Mouse (Mus musculus): Measurements from ENCODE around the gene Aifm2. TPM values are rescaled to one million over a fixed set of nuclear protein-coding genes. Genes with fewer than 3 reads are reported as not detected.

Aifm2 gene
- 11.5 and 13.0 TPM in 2 replicates for total RNA-seq (2014; rRNA removed)
- polyA plus RNA-seq (2015; fragmentation: Nextera tagmentation; extraction: Ambion mirVana), result 8.4 and 11.7 TPM in 2 replicates

DNA sequence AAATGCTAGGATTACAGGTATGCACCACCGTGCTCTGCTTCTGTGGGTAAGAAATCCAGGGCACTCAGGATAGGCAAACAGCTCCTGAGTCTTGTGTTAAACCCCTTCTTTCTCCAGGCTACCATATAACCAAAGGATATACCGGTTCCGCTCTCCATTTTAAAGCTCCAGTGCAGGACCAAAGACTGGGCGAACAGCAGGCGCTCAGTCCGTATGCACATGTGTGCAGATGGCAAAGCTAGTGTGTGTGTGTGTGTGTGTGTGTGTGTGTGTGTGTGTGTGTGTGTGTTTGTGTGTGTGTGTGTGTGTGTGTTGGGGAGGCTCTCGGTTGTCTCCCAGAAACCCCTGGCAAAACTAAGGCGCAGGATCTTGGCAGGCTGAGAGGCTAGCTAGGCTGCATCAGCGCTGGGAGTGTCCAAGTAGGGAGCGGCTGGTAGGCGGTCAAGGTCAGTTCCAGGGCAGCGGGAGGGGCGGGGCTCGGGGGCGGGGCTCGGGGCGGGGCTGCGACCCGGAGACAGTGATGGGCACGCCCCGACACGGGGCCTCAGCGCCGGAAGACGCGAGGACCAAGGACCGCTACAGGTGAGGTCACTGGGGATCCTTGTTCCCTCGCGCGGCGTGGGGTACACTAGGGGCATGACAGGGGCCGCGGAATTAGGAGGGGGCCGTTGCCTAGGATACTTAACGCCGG, at the start of gene Aifm2:
Aifm2 (plus strand) TSS at position 493 of the 691 bp plus-strand sequence.
- Histone ChIP-seq H3K9me3 (ENCODE audit: low read length) (no peaks in the 10 kb centered on the region), H3K36me3 (ENCODE audit: insufficient read depth) (no peaks in the 10 kb centered on the region), H3K4me2 (ENCODE audit: low read depth) (peak within 1 kb of the TSS; percentile 83), H3K4me1 (ENCODE audit: insufficient read depth) (no peaks in the 10 kb centered on the region), H3K27me3 (ENCODE audit: insufficient read depth, low read length) (no peaks in the 10 kb centered on the region), H3K9ac (peak within 1 kb of the TSS; percentile 51), H3K27ac (ENCODE audit: low read depth, low read length) (no peak within 1 kb of the TSS), H3K4me3 (ENCODE audit: low read depth, low read length) (peak within 1 kb of the TSS; percentile 47)
- DNase-seq (no peak), ATAC-seq (peak; percentile 71)
- TF ChIP-seq CTCF (IDR thresholded peaks at IDR 0.05; ENCODE audit: low read depth), result no peak
- 13% methylated on average over 34 of the region's 36 CpGs for WGBS

DNA sequence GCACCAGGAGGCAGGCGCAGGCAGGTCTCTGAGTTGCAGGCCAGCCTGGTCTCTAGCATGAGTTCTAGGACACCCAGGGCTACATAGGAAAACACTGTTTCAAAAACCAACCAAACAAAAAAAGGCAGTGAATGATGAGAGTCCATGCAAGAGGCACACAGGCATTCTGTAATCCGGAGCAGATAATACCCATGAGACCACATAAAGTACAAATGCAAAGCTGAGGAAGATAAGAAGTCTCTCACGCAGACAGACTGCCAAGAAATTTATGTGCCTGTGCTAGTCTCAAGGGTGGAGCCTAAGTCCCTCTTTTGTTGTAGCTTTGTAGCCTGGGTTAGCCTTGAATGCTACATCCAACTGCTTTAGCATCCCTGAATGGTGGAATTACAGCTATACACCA, 49.4 kb upstream of the Aifm2 start:
- H3K4me1 ChIP-seq (ENCODE audit: insufficient read depth), result no peaks in the 10 kb centered on the region
- no peak overlapping the region for H3K4me3 ChIP-seq (ENCODE audit: low read depth, low read length)
- no peak overlapping the region for H3K9ac ChIP-seq
- H3K27me3 ChIP-seq (ENCODE audit: insufficient read depth, low read length), result no peaks in the 10 kb centered on the region
- ATAC-seq (no peak), DNase-seq (no peak)
- peaks cover 74% of the 10 kb centered on the region for H3K36me3 ChIP-seq (ENCODE audit: insufficient read depth)
- TF ChIP-seq CTCF (IDR thresholded peaks at IDR 0.05; ENCODE audit: low read depth), result no peak
- no peak overlapping the region for H3K27ac ChIP-seq (ENCODE audit: low read depth, low read length)
- 100% methylated on average over 3 of the region's 3 CpGs for WGBS
- H3K4me2 ChIP-seq (ENCODE audit: low read depth), result no peak overlapping the region
- H3K9me3 ChIP-seq (ENCODE audit: low read length), result no peaks in the 10 kb centered on the region

DNA sequence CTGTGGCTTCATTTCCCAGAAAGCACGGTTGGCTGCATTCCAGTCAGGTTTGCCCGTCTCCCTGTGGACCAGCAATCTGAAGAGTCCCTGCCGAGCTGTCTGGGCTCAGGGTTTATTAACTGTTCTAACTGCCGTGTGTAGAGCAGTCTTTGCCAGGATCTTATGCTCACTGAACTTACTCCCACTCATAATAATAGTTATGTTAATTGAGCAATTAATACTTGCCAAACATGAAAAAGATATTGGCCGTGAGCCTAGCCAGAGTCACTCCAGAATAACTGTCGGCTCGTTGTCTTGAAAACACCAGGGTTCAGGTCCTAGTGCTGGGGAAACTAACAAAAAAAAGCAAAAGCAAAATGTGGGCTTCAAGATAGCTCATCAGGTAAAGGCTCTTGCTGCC, 45.8 kb upstream of the Aifm2 start:
- 26% methylated on average over 7 of the region's 7 CpGs for WGBS
- TF ChIP-seq CTCF (IDR thresholded peaks at IDR 0.05; ENCODE audit: low read depth), result no peak
- Histone ChIP-seq H3K9me3 (ENCODE audit: low read length) (no peaks in the 10 kb centered on the region), H3K4me3 (ENCODE audit: low read depth, low read length) (no peak overlapping the region), H3K27ac (ENCODE audit: low read depth, low read length) (no peak overlapping the region), H3K36me3 (ENCODE audit: insufficient read depth) (peaks cover 82% of the 10 kb centered on the region), H3K27me3 (ENCODE audit: insufficient read depth, low read length) (no peaks in the 10 kb centered on the region), H3K4me2 (ENCODE audit: low read depth) (no peak overlapping the region), H3K4me1 (ENCODE audit: insufficient read depth) (no peaks in the 10 kb centered on the region), H3K9ac (no peak overlapping the region)
- DNase-seq (no peak), ATAC-seq (peak; percentile 14; the same call in 1 of the 2 replicates)

DNA sequence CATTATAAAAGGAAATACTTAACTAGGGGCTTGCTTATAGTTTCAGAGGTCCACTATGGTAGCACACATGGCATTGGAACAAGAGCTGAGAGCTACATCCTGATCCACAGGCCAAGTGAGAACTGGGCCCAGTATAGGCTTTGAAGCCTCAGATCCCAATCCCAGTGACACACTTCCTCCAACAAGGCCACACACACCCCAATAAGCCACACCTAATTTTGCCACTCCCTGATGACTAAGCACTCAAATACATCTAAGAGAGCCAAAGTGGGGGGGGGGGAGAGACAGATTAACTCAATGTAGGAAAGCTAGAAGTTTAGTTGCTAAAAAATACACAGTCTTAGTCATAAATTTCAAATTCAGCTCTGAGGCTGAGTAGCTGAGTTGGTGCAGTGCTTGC, 45.2 kb upstream of the Aifm2 start:
- no peak for TF ChIP-seq CTCF (IDR thresholded peaks at IDR 0.05; ENCODE audit: low read depth)
- H3K9ac ChIP-seq, result no peak overlapping the region
- H3K4me1 ChIP-seq (ENCODE audit: insufficient read depth), result no peaks in the 10 kb centered on the region
- no peak overlapping the region for H3K4me3 ChIP-seq (ENCODE audit: low read depth, low read length)
- DNase-seq (no peak), ATAC-seq (no peak)
- H3K9me3 ChIP-seq (ENCODE audit: low read length), result no peaks in the 10 kb centered on the region
- H3K4me2 ChIP-seq (ENCODE audit: low read depth), result no peak overlapping the region
- H3K36me3 ChIP-seq (ENCODE audit: insufficient read depth), result peaks cover 82% of the 10 kb centered on the region
- no peaks in the 10 kb centered on the region for H3K27me3 ChIP-seq (ENCODE audit: insufficient read depth, low read length)
- H3K27ac ChIP-seq (ENCODE audit: low read depth, low read length), result no peak overlapping the region

DNA sequence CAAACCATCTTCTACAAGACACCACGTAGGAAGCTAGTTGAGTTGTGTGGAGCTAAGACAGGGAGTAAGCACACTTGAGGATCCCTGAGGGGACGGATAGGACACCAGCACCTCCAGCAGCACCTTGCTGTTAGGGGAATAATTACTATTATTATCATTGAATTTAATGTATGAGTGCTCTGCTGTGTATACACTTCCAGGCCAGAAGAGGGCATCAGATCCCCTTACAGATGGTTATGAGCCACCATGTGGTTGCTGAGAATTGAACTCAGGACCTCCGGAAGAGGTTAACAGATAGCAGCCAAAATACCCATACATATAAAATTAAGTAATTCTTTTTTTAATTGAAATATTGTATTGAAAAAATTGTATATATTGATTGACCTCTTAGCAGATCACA, 44.3 kb upstream of the Aifm2 start:
- no peak for DNase-seq
- no peaks in the 10 kb centered on the region for H3K4me1 ChIP-seq (ENCODE audit: insufficient read depth)

DNA sequence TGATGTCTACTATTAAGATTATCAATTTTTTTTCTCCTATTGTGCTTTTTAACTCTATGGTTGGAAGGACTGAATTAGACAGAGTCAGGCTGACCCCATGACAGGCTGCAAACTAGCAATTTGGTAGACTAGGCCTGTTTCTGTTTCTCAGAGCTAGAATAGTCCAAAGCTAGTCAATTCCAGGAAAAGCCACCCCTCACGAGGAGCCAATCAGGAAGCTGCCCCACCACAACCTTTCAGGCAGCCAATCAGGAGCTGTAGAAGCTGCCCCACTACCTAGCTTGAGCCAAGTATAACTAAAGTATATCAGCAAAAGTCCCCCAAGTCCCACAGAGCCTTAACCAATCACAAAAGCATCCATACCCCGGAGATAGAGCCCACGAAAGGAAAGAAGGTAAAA, 39.1 kb upstream of the Aifm2 start:
- Histone ChIP-seq H3K9ac (no peak overlapping the region), H3K27ac (ENCODE audit: low read depth, low read length) (no peak overlapping the region), H3K4me1 (ENCODE audit: insufficient read depth) (peaks cover 2% of the 10 kb centered on the region; the same call in 1 of the 2 replicates), H3K4me3 (ENCODE audit: low read depth, low read length) (no peak overlapping the region), H3K4me2 (ENCODE audit: low read depth) (no peak overlapping the region), H3K36me3 (ENCODE audit: insufficient read depth) (peaks cover 45% of the 10 kb centered on the region), H3K27me3 (ENCODE audit: insufficient read depth, low read length) (no peaks in the 10 kb centered on the region), H3K9me3 (ENCODE audit: low read length) (no peaks in the 10 kb centered on the region)
- no peak for TF ChIP-seq CTCF (IDR thresholded peaks at IDR 0.05; ENCODE audit: low read depth)
- ATAC-seq (no peak), DNase-seq (no peak)
- 83% methylated on average over 3 of the region's 3 CpGs for WGBS

More for the DNA sequence above, 44.3 kb upstream of the Aifm2 start:
- H3K27me3 ChIP-seq (ENCODE audit: insufficient read depth, low read length), result no peaks in the 10 kb centered on the region
- H3K36me3 ChIP-seq (ENCODE audit: insufficient read depth), result peaks cover 82% of the 10 kb centered on the region
- no peak overlapping the region for H3K4me3 ChIP-seq (ENCODE audit: low read depth, low read length)
- TF ChIP-seq CTCF (IDR thresholded peaks at IDR 0.05; ENCODE audit: low read depth), result peak; percentile 36
- no peaks in the 10 kb centered on the region for H3K9me3 ChIP-seq (ENCODE audit: low read length)
- H3K9ac ChIP-seq, result no peak overlapping the region
- 97% methylated on average over 3 of the region's 3 CpGs for WGBS
- no peak overlapping the region for H3K27ac ChIP-seq (ENCODE audit: low read depth, low read length)
- H3K4me2 ChIP-seq (ENCODE audit: low read depth), result no peak overlapping the region
- no peak for ATAC-seq

DNA sequence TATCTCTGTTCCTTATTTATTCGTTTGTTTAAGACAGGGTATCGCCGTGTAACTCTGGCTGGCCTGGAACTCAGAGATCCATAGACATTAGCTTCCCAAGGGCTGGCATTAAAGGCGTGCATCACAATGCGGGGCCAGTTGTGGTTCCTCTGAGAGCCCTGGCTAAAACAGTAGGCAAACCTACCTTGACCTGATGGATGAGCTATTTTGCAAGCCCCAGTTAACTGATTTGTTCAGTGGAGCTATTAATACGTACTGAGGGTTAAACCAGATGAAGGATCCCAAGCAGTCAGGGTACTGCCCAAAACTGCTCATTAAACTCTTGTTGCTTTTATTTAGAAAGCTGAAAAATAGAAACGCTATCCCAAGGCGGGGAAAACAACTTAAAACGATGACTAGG, 35.5 kb upstream of the Aifm2 start:
- ATAC-seq, result peak; percentile 1; the same call in 1 of the 2 replicates
- Histone ChIP-seq H3K4me2 (ENCODE audit: low read depth) (peak overlapping the region; percentile 74), H3K4me1 (ENCODE audit: insufficient read depth) (peaks cover 7% of the 10 kb centered on the region; the same call in 1 of the 2 replicates), H3K36me3 (ENCODE audit: insufficient read depth) (peaks cover 13% of the 10 kb centered on the region), H3K27ac (ENCODE audit: low read depth, low read length) (peak overlapping the region; percentile 70), H3K4me3 (ENCODE audit: low read depth, low read length) (peak overlapping the region; percentile 97), H3K9ac (peak overlapping the region; percentile 92), H3K9me3 (ENCODE audit: low read length) (no peaks in the 10 kb centered on the region), H3K27me3 (ENCODE audit: insufficient read depth, low read length) (no peaks in the 10 kb centered on the region)
- no peak for TF ChIP-seq CTCF (IDR thresholded peaks at IDR 0.05; ENCODE audit: low read depth)
- no peak for DNase-seq
- 36% methylated on average over 9 of the region's 9 CpGs for WGBS

Data from forebrain, postnatal 0 days (tissue).